Mouse (Mus musculus) CH12.LX (cell line): Measurements from ENCODE around the gene Tbc1d2b. TPM values are rescaled to one million over a fixed set of nuclear protein-coding genes. Genes with fewer than 3 reads are reported as not detected.
A peak's percentile ranks its signal among the peaks of the same experiment; 100 is the strongest.

Source experiments
- DNase-seq: peaks from one replicate; pipeline ENCODE4 v3.0.0-alpha.2; 2013; ENCODE audit errors: extremely low read depth
- H3K27ac ChIP-seq: 2 replicates; pipeline ENCODE4 v1.5.1; 2012; ENCODE audit warnings: low read depth, mild to moderate bottlenecking, control low read depth, moderate library complexity; ENCODE audit not compliant: insufficient read depth
- H3K27me3 ChIP-seq: replicated peaks from 2 replicates; pipeline ENCODE3; 2012; ENCODE audit warnings: inconsistent platforms
- H3K36me3 ChIP-seq, 2 experiments: replicated peaks in 1 of 2; 2 replicates each; pipeline versions ENCODE3 to v1.6.1; 2012; ENCODE audit warnings: inconsistent platforms in 1 of 2, low read length in 1 of 2, mild to moderate bottlenecking in 1 of 2, mixed read lengths in 1 of 2, moderate library complexity in 1 of 2; ENCODE audit not compliant: control insufficient read depth in 1 of 2, insufficient read depth in 1 of 2
- H3K4me1 ChIP-seq, 2 experiments: 2 replicates each; pipeline ENCODE4 v1.6.1; 2012; ENCODE audit warnings: inconsistent platforms in 1 of 2, moderate library complexity in 1 of 2; ENCODE audit not compliant: insufficient read depth in 2 of 2, control insufficient read depth in 1 of 2
- H3K4me2 ChIP-seq: 2 replicates; pipeline ENCODE4 v1.6.1; 2012; ENCODE audit warnings: low read depth, mild to moderate bottlenecking, control low read depth; ENCODE audit not compliant: poor library complexity, insufficient read depth, severe bottlenecking
- H3K4me3 ChIP-seq, 3 experiments: fragments of 150-350 bp in 1 of 3; sonication (generic) in 1 of 3; replicated peaks in 1 of 3; 2 replicates each; pipeline versions ENCODE3 to v1.5.1; 2011 to 2012; ENCODE audit warnings: low read depth in 2 of 3, low read length in 2 of 3, mild to moderate bottlenecking in 2 of 3, moderate library complexity in 2 of 3, control low read depth in 1 of 3, improper control_type of control experiment in 1 of 3, inconsistent platforms in 1 of 3, mixed read lengths in 1 of 3; ENCODE audit not compliant: poor library complexity in 1 of 3
- H3K79me2 ChIP-seq: replicated peaks from 2 replicates; pipeline ENCODE4 v1.6.1; 2012; ENCODE audit warnings: mild to moderate bottlenecking, moderate library complexity; ENCODE audit not compliant: control insufficient read depth, poor library complexity, insufficient read depth, severe bottlenecking; ENCODE audit errors: extremely low read depth
- H3K9ac ChIP-seq: 2 replicates; pipeline ENCODE4 v1.6.1; 2012; ENCODE audit warnings: low read depth, mild to moderate bottlenecking, control low read depth, moderate library complexity; ENCODE audit not compliant: insufficient read depth
- H3K9me3 ChIP-seq: replicated peaks from 2 replicates; pipeline ENCODE3; 2012; ENCODE audit warnings: low read length, inconsistent platforms, mixed read lengths
- CHD1 ChIP-seq: IDR thresholded peaks from 2 replicates; pipeline ENCODE4 v1.6.1; 2012; ENCODE audit warnings: low read depth, low read length, improper control_type of control experiment, inconsistent platforms
- CHD2 ChIP-seq: IDR thresholded peaks from 2 replicates; pipeline ENCODE4 v1.6.1; 2011; ENCODE audit warnings: low read length, improper control_type of control experiment
- CTCF ChIP-seq, 2 experiments: IDR thresholded peaks in 1 of 2; conservative IDR thresholded peaks in 1 of 2; 2 replicates each; pipeline ENCODE4 v1.5.1; 2011 to 2012; ENCODE audit warnings: low read depth in 2 of 2, low read length in 2 of 2, improper control_type of control experiment in 1 of 2, inconsistent platforms in 1 of 2, mild to moderate bottlenecking in 1 of 2, moderate library complexity in 1 of 2
- ELF1 ChIP-seq: IDR thresholded peaks from 2 replicates; pipeline ENCODE4 v1.6.1; 2014; ENCODE audit warnings: low read depth, mild to moderate bottlenecking, inconsistent platforms, low read length, improper control_type of control experiment
- EP300 ChIP-seq: IDR thresholded peaks from 2 replicates; pipeline ENCODE4 v1.6.1; 2011; ENCODE audit warnings: low read length, improper control_type of control experiment
- GABPA ChIP-seq: IDR thresholded peaks from 2 replicates; pipeline ENCODE4 v1.6.1; 2012; ENCODE audit warnings: low read depth, low read length, improper control_type of control experiment, inconsistent platforms; ENCODE audit not compliant: insufficient replicate concordance
- HCFC1 ChIP-seq: IDR thresholded peaks from 2 replicates; pipeline ENCODE4 v1.6.1; 2012; ENCODE audit warnings: low read depth, mild to moderate bottlenecking, inconsistent platforms, low read length, improper control_type of control experiment
- MAZ ChIP-seq: IDR thresholded peaks from 2 replicates; pipeline ENCODE4 v1.6.1; 2012; ENCODE audit warnings: low read depth, mild to moderate bottlenecking, inconsistent platforms, low read length, improper control_type of control experiment, moderate library complexity
- NELFE ChIP-seq: IDR thresholded peaks from 2 replicates; pipeline ENCODE4 v1.6.1; 2011; ENCODE audit warnings: low read depth, low read length, improper control_type of control experiment
- POLR2A ChIP-seq: IDR thresholded peaks from 2 replicates; pipeline ENCODE4 v1.6.1; 2011; ENCODE audit warnings: low read depth, mild to moderate bottlenecking, improper control_type of control experiment, low read length
- RAD21 ChIP-seq: IDR thresholded peaks from 2 replicates; pipeline ENCODE4 v1.6.1; 2011; ENCODE audit warnings: low read depth, mild to moderate bottlenecking, low read length, improper control_type of control experiment, moderate library complexity
- RCOR1 ChIP-seq: conservative IDR thresholded peaks from 2 replicates; pipeline ENCODE4 v1.6.1; 2012; ENCODE audit warnings: low read depth, mild to moderate bottlenecking, inconsistent platforms, low read length, improper control_type of control experiment
- SMC3 ChIP-seq: IDR thresholded peaks from 2 replicates; pipeline ENCODE4 v1.6.1; 2011; ENCODE audit warnings: low read depth, low read length, improper control_type of control experiment
- UBTF ChIP-seq: IDR thresholded peaks from 2 replicates; pipeline ENCODE4 v1.6.1; 2012; ENCODE audit warnings: low read depth, mild to moderate bottlenecking, inconsistent platforms, low read length, improper control_type of control experiment, moderate library complexity
- USF2 ChIP-seq: conservative IDR thresholded peaks from 2 replicates; pipeline ENCODE4 v1.6.1; 2011; ENCODE audit warnings: low read depth, low read length, improper control_type of control experiment
- ZNF384 ChIP-seq: IDR thresholded peaks from 2 replicates; pipeline ENCODE4 v1.6.1; 2012; ENCODE audit warnings: low read depth, low read length, improper control_type of control experiment, inconsistent platforms
- dilution Hi-C: fragments of 300-500 bp; cut with MboI; formaldehyde crosslinking; loops from 2 replicates; pipeline ENCODE4 v1.14.3; 2020; ENCODE audit warnings: low sequenced_read_pairs; ENCODE audit not compliant: extremely low pct_unique_long_range_greater_than_20kb, extremely low pct_ligation_motif_present
- in situ Hi-C: fragments of 300-500 bp; cut with MboI; formaldehyde crosslinking; loops from 3 replicates; pipeline ENCODE4 v1.14.3; 2019; ENCODE audit warnings: low sequenced_read_pairs, low pct_ligation_motif_present, low pct_unique_long_range_greater_than_20kb, mixed read lengths
- polyA plus RNA-seq: library from polyadenylated mRNA; unstranded; fragments of >175 nt; gene quantifications from 2 replicates; pipeline ENCODE4 v1.2.1, GENCODE M21; 2012; ENCODE audit warnings: low read depth; ENCODE audit not compliant: insufficient read length
- total RNA-seq, 2 experiments: library from RNA; depleted of rRNA; stranded (reverse); fragments of 300-350 nt in 1 of 2; fragments of >200 nt in 1 of 2; gene quantifications; 2 replicates each; pipeline ENCODE4 v1.2.3; 2012 to 2014

The Tbc1d2b gene
- total and polyA plus RNA-seq, 3 experiments, result 0.60 to 1.3 (median 0.76) TPM

- TF ChIP-seq CHD1, result no peak
- no peak for TF ChIP-seq SMC3
- 0 out of 2 replicates have a peak, but pooled peaks have one; percentile 74 for TF ChIP-seq UBTF
- TF ChIP-seq CHD2, result no peak; the same call in 1 of the 2 replicates
- TF ChIP-seq CTCF (conservative IDR thresholded peaks at IDR 0.05 in 1 of 2, IDR thresholded peaks at IDR 0.05 in 1 of 2; ENCODE audit: low read depth in 2 of 2, low read length in 2 of 2), result no peak
These were observed 107.5 kb downstream of the Tbc1d2b start, which contains the start of gene Adamts7 (continued) for GRCm38 (mm10) chr9:90162926-90163748.

GRCm38 (mm10) chr9:90162243-90162925 lies 108.2 kb downstream of the Tbc1d2b start:
- Histone ChIP-seq H3K27ac (no peak overlapping the region), H3K9me3 (no peaks in the 10 kb centered on the region), H3K36me3 (peaks cover 0 to 3% of the 10 kb centered on the region in 2 experiments), H3K4me3 (no peak overlapping the region), H3K79me2 (peaks cover 2% of the 10 kb centered on the region; the same call in 1 of the 2 replicates), H3K27me3 (peaks cover 2% of the 10 kb centered on the region), H3K4me1 (peaks cover 10 to 34% of the 10 kb centered on the region in 2 experiments), H3K4me2 (peak overlapping the region; percentile 9), H3K9ac (no peak overlapping the region)
- TF ChIP-seq NELFE (no peak), SMC3 (peak; percentile 51), RCOR1 (no peak), USF2 (no peak), POLR2A (0 out of 2 replicates have a peak, but pooled peaks have one; percentile 9), HCFC1 (no peak), ELF1 (no peak), EP300 (no peak), MAZ (peak; percentile 78; the same call in 1 of the 2 replicates), GABPA (no peak), RAD21 (peak; percentile 22), CHD1 (no peak), ZNF384 (no peak), CTCF (conservative IDR thresholded peaks at IDR 0.05 in 1 of 2, IDR thresholded peaks at IDR 0.05 in 1 of 2; ENCODE audit: low read depth in 2 of 2, low read length in 2 of 2) (peak in 1 of 2 experiments; percentile 64; a peak in 2 of 4 replicates)
- no peak for DNase-seq
- in situ Hi-C loops (loop anchor here (5.0 kb wide), 1 partner anchor 35 kb away; no protein-coding TSS in a partner anchor), dilution Hi-C loops (no loop called here)

Other genes with a start within 250 kb of the Tbc1d2b start
- gene Ctsh, start 216.7 kb downstream of the Tbc1d2b start, total RNA-seq (2012; rRNA removed), result 133 and 168 TPM in 2 replicates
- 244 and 256 TPM in 2 replicates for gene Ctsh, start 216.7 kb downstream of the Tbc1d2b start, total RNA-seq (2014; rRNA removed)
- gene Ctsh, start 216.7 kb downstream of the Tbc1d2b start, polyA plus RNA-seq, result 267 and 316 TPM in 2 replicates
- 127 and 139 TPM in 2 replicates for gene Morf4l1, start 156.0 kb downstream of the Tbc1d2b start, total RNA-seq (2012; rRNA removed)
- 219 and 225 TPM in 2 replicates for gene Morf4l1, start 156.0 kb downstream of the Tbc1d2b start, total RNA-seq (2014; rRNA removed)
- 233 and 294 TPM in 2 replicates for gene Morf4l1, start 156.0 kb downstream of the Tbc1d2b start, polyA plus RNA-seq
- 9.2 and 13.8 TPM in 2 replicates for gene Adamts7, start 107.7 kb downstream of the Tbc1d2b start, total RNA-seq (2012; rRNA removed)
- 4.7 and 5.4 TPM in 2 replicates for gene Adamts7, start 107.7 kb downstream of the Tbc1d2b start, total RNA-seq (2014; rRNA removed)
- 15.3 and 15.7 TPM in 2 replicates for gene Adamts7, start 107.7 kb downstream of the Tbc1d2b start, polyA plus RNA-seq